Mouse (Mus musculus) heart, adult 2 months (tissue): Measurements from ENCODE around the gene Thop1.

Source experiments
- CTCF ChIP-seq: fragments of 200-600 bp; IDR thresholded peaks from 2 replicates; pipeline ENCODE4 v1.8.1; 2022; ENCODE audit warnings: antibody characterized with exemption, mild to moderate bottlenecking, moderate library complexity
- POLR2A ChIP-seq: fragments of 200-500 bp; IDR thresholded peaks from 2 replicates; pipeline ENCODE4 v1.6.1; 2011; ENCODE audit warnings: mild to moderate bottlenecking, low read depth, low read length, control low read depth; ENCODE audit not compliant: insufficient read depth

GRCm38 (mm10) chr10:81120650-81121049 is 50.8 kb downstream of the Thop1 start:
- no peak for TF ChIP-seq CTCF
- no peak for TF ChIP-seq POLR2A
